Mouse (Mus musculus): Measurements from ENCODE around the gene Fkbp4.

Gene Fkbp4

GRCm38 (mm10) chr6:128436356-128437005, 2.0 kb downstream of the Fkbp4 start:
- no peak for DNase-seq

GRCm38 (mm10) chr6:128435474-128435873, 3.0 kb downstream of the Fkbp4 start:
- DNase-seq = peak; percentile 72 to 82

- DNase-seq = no peak
Measured at GRCm38 (mm10) chr6:128433566-128433965, 4.9 kb downstream of the Fkbp4 start.

- DNase-seq = no peak
Measured at GRCm38 (mm10) chr6:128432356-128432915, 6.0 kb downstream of the Fkbp4 start.

GRCm38 (mm10) chr6:128429826-128430225, 8.7 kb downstream of the Fkbp4 start:
- no peak for DNase-seq

- DNase-seq = no peak
Measured at GRCm38 (mm10) chr6:128429300-128429699, 9.2 kb downstream of the Fkbp4 start.

GRCm38 (mm10) chr6:128427571-128427970, 10.9 kb downstream of the Fkbp4 start:
- DNase-seq = no peak

GRCm38 (mm10) chr6:128425046-128425445, 13.4 kb downstream of the Fkbp4 start:
- DNase-seq = no peak

- peak; percentile 96 to 98 for DNase-seq
Measured at GRCm38 (mm10) chr6:128424269-128425019, 14.0 kb downstream of the Fkbp4 start, which contains the start of gene Itfg2. TSS of gene Itfg2 (minus strand) at chr6:128424931.

GRCm38 (mm10) chr6:128423496-128424268, 14.8 kb downstream of the Fkbp4 start:
- no peak for DNase-seq

- no peak for DNase-seq
Measured at GRCm38 (mm10) chr6:128421480-128421879, 17.0 kb downstream of the Fkbp4 start.

GRCm38 (mm10) chr6:128421036-128421435, 17.4 kb downstream of the Fkbp4 start:
- no peak for DNase-seq

GRCm38 (mm10) chr6:128418076-128418475, 20.4 kb downstream of the Fkbp4 start:
- DNase-seq = no peak

GRCm38 (mm10) chr6:128416169-128416568, 22.3 kb downstream of the Fkbp4 start:
- no peak for DNase-seq

GRCm38 (mm10) chr6:128411115-128411514, 27.4 kb downstream of the Fkbp4 start:
- peak; percentile 88 for DNase-seq

GRCm38 (mm10) chr6:128410305-128410704, 28.2 kb downstream of the Fkbp4 start:
- DNase-seq = no peak

- no peak for DNase-seq
Measured at GRCm38 (mm10) chr6:128408544-128409125, 29.8 kb downstream of the Fkbp4 start.

GRCm38 (mm10) chr6:128404708-128405107, 33.8 kb downstream of the Fkbp4 start:
- peak in 1 of 2 experiments; percentile 36 for DNase-seq

GRCm38 (mm10) chr6:128399421-128400185, 38.9 kb downstream of the Fkbp4 start:
- DNase-seq = peak; percentile 70 to 76

GRCm38 (mm10) chr6:128398996-128399395, 39.5 kb downstream of the Fkbp4 start, which contains the start of gene Nrip2:
TSS of gene Nrip2 (plus strand) at chr6:128399296.
- no peak for DNase-seq

GRCm38 (mm10) chr6:128397574-128398261, 40.8 kb downstream of the Fkbp4 start:
- DNase-seq = peak; percentile 67 to 78

All from kidney, postnatal 4 days (tissue).